19 mouse cellular contexts compared by ENCODE assay signal in the genomic region with DNA sequence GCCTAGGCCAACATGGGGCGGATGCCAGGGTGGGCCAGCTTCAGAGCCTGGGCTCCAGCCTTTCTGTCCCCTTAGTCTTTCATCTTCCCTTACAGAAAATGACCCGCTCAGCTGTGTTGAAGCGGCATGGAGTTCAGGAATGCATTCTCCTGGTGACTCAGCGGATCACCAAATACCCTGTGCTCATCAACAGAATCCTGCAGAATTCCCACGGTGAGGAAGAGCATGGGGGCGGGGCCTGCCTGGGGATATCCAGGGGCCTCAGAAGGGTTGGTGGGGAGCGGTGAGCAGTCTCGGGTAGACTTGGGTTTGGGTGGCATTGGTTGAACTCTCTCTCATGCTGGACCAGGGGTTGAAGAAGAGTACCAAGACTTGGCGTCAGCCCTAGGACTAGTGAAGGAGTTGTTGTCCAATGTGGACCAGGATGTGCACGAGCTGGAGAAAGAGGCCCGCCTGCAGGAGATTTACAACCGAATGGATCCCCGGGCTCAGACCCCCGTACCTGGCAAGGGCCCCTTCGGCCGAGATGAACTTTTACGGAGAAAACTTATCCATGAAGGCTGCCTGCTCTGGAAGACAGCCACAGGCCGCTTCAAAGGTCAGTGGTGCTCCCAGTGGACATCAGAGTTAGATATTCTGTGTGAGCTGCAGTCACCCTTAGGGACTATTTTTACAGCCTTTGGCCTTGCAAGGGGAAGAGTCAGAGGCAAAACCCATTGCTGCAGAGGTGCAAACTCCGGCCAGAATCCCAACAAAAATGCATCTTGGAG. TPM values are rescaled to one million over a fixed set of nuclear protein-coding genes. Genes with fewer than 3 reads are reported as not detected.
DNase-seq lines count a peak whose midpoint lies in the region; ATAC-seq and TF ChIP-seq lines count a peak whose summit lies in the region.
"Had no signal": no experiment of that assay in that cellular context is flagged by ENCODE, and none has a peak within 500 bp of the region (broad histone marks: within the 10 kb centered on the region; RNA-seq: fewer than 3 reads in every experiment).

No protein-coding gene starts in this region.

- 72% methylated on average over 19 of the region's 19 CpGs for WGBS in olfactory bulb, adult 2 months
- 92% methylated on average over 19 of the region's 19 CpGs for WGBS in forebrain, embryonic 12.5 days

- peaks cover 96% of the 10 kb centered on the region for H3K36me3 ChIP-seq in forebrain, embryonic 12.5 days (replicated peaks)

- no peaks in the 10 kb centered on the region for H3K9me3 ChIP-seq in forebrain, embryonic 12.5 days
- H3K9me3 ChIP-seq: limb, embryonic 15.5 days; midbrain, embryonic 15.5 days; neural tube, embryonic 13.5 days had no signal

- no peak for TF ChIP-seq CTCF in left cerebral cortex, adult 2 months (IDR thresholded peaks at IDR 0.05)
- TF ChIP-seq CTCF in olfactory bulb, adult 2 months (IDR thresholded peaks at IDR 0.05; ENCODE audit: insufficient read depth, low read depth, low read length), result no peak

- H3K27ac ChIP-seq in left cerebral cortex, adult 2 months, result peak overlapping the region; percentile 76
- peak overlapping the region; percentile 92 for H3K27ac ChIP-seq in olfactory bulb, adult 2 months (ENCODE audit: insufficient read depth, low read depth, low read length)
- no peak overlapping the region for H3K27ac ChIP-seq in forebrain, embryonic 12.5 days
- H3K27ac ChIP-seq: embryonic facial prominence, embryonic 13.5 days; hindbrain, embryonic 14.5 days; limb, embryonic 15.5 days; midbrain, embryonic 15.5 days; neural tube, embryonic 13.5 days had no signal

- H3K9ac ChIP-seq in forebrain, embryonic 12.5 days, result no peak overlapping the region
- H3K9ac ChIP-seq: embryonic facial prominence, embryonic 13.5 days; hindbrain, embryonic 14.5 days; limb, embryonic 15.5 days; midbrain, embryonic 15.5 days; neural tube, embryonic 13.5 days had no signal

- no peak overlapping the region for H3K4me2 ChIP-seq in forebrain, embryonic 12.5 days
- H3K4me2 ChIP-seq: embryonic facial prominence, embryonic 13.5 days; hindbrain, embryonic 14.5 days; limb, embryonic 15.5 days; midbrain, embryonic 15.5 days; neural tube, embryonic 13.5 days had no signal

- no peak for TF ChIP-seq POLR2A in olfactory bulb, adult 2 months (IDR thresholded peaks at IDR 0.05; ENCODE audit: insufficient read depth, low read depth, low read length)

- H3K27me3 ChIP-seq in forebrain, embryonic 12.5 days, result no peaks in the 10 kb centered on the region
- H3K27me3 ChIP-seq: embryonic facial prominence, embryonic 13.5 days; limb, embryonic 15.5 days; midbrain, embryonic 15.5 days; neural tube, embryonic 13.5 days had no signal

- DNase-seq in heart, adult 11 months, result peak; percentile 92
- no peak for DNase-seq in heart, postnatal 36 days
- DNase-seq in left cerebral cortex, adult 2 months (ENCODE audit: extremely low spot score in 1 of 2, low spot score in 2 of 2), result no peak
- no peak for DNase-seq in left cerebral cortex, postnatal 4 days
- peak; percentile 47 to 57 for DNase-seq in kidney, adult 8-10 months
- DNase-seq in retina, embryonic 14.5 days (ENCODE audit: low spot score), result no peak
- DNase-seq: adrenal gland, postnatal 36 days; cerebellum, postnatal 36 days; gastrocnemius, postnatal 25 days had no signal

- intact Hi-C loops in heart, postnatal 36 days (cut with DNase I), result no loop called here
- intact Hi-C loops in left cerebral cortex, adult 2 months (cut with DNase I), result no loop called here
- intact Hi-C loops in left cerebral cortex, postnatal 4 days (cut with DNase I), result no loop called here

- ATAC-seq in forebrain, embryonic 12.5 days (ENCODE audit: low FRiP score), result no peak
- ATAC-seq: forebrain, embryonic 14.5 days; midbrain, embryonic 15.5 days had no signal

- peaks cover 59% of the 10 kb centered on the region for H3K4me1 ChIP-seq in olfactory bulb, adult 2 months (ENCODE audit: control insufficient read depth, insufficient read depth, low read length)
- H3K4me1 ChIP-seq in forebrain, embryonic 12.5 days, result no peaks in the 10 kb centered on the region
- H3K4me1 ChIP-seq: embryonic facial prominence, embryonic 13.5 days; limb, embryonic 15.5 days; midbrain, embryonic 15.5 days had no signal

- peak overlapping the region; percentile 6; the same call in 1 of the 2 replicates for H3K4me3 ChIP-seq in left cerebral cortex, adult 2 months
- H3K4me3 ChIP-seq in olfactory bulb, adult 2 months (ENCODE audit: insufficient read depth, low read depth, low read length), result no peak overlapping the region
- H3K4me3 ChIP-seq in forebrain, embryonic 12.5 days (replicated peaks), result no peak overlapping the region
- H3K4me3 ChIP-seq: embryonic facial prominence, embryonic 13.5 days; limb, embryonic 15.5 days; midbrain, embryonic 15.5 days; neural tube, embryonic 13.5 days had no signal

RNA-seq across cellular contexts. Expression of gene Rxfp4, which starts 17.3 kb away (rescaled TPM):
- under 1 TPM in 1 of 2 experiments, not detected in 1; 0.22 TPM for total RNA-seq in heart, postnatal 36 days (2021)
- not detected for total RNA-seq in left cerebral cortex, adult 2 months (2021)
- total RNA-seq in left cerebral cortex, postnatal 4 days (2021), result not detected
- polyA plus RNA-seq in olfactory bulb, adult 2 months (2012; ENCODE audit: insufficient read depth, insufficient read length, low replicate concordance, missing spikeins), result not detected in 2 replicates
- not detected in 2 replicates for polyA plus RNA-seq in forebrain, embryonic 12.5 days (2016; fragmentation: Nextera tagmentation; extraction: Ambion mirVana)
- total RNA-seq: adrenal gland, postnatal 36 days; ES-E14; gastrocnemius, postnatal 25 days; left cerebral cortex, adult 8-10 months had no signal
- polyA plus RNA-seq: embryonic facial prominence, embryonic 13.5 days; forebrain, embryonic 14.5 days; hindbrain, embryonic 14.5 days; midbrain, embryonic 15.5 days; neural tube, embryonic 13.5 days had no signal

RNA-seq across cellular contexts. Expression of gene Arhgef2, which starts 29.9 kb away (rescaled TPM):
- 10 to 100 TPM; 42.2 to 51.1 TPM for total RNA-seq in heart, postnatal 36 days (2021)
- total RNA-seq in left cerebral cortex, adult 2 months (2021), result 100 to 1,000 TPM; 239 to 266 TPM
- 100 to 1,000 TPM; 129 to 134 TPM for total RNA-seq in left cerebral cortex, postnatal 4 days (2021)
- polyA plus RNA-seq in olfactory bulb, adult 2 months (2012; ENCODE audit: insufficient read depth, insufficient read length, low replicate concordance, missing spikeins), result not detected in 2 replicates
- 146 and 147 TPM in 2 replicates for polyA plus RNA-seq in forebrain, embryonic 12.5 days (2016; fragmentation: Nextera tagmentation; extraction: Ambion mirVana)

RNA-seq across cellular contexts. Expression of gene Khdc4, which starts 49.9 kb away (rescaled TPM):
- 10 to 100 TPM; 27.4 to 30.8 TPM for total RNA-seq in heart, postnatal 36 days (2021)
- 10 to 100 TPM; 55.3 to 59.3 TPM for total RNA-seq in left cerebral cortex, adult 2 months (2021)
- 10 to 100 TPM; 76.3 to 78.3 TPM for total RNA-seq in left cerebral cortex, postnatal 4 days (2021)
- 301 TPM in 1 of 2 replicates, not detected in the other for polyA plus RNA-seq in olfactory bulb, adult 2 months (2012; ENCODE audit: insufficient read depth, insufficient read length, low replicate concordance, missing spikeins)
- 117 and 118 TPM in 2 replicates for polyA plus RNA-seq in forebrain, embryonic 12.5 days (2016; fragmentation: Nextera tagmentation; extraction: Ambion mirVana)

Comparison
In these comparisons a context has a peak if more than half of its experiments do, and no peak if none do; other contexts are left out.
1. DNase-seq: peak in heart, adult 11 months (single experiment) and kidney, adult 8-10 months (2 of 2); none in heart, postnatal 36 days (0 of 2), left cerebral cortex, adult 2 months (0 of 2), left cerebral cortex, postnatal 4 days (single experiment) and retina, embryonic 14.5 days (single experiment).